Comparison of ENCODE assay signal across 8 mouse cellular contexts in the genomic region with DNA sequence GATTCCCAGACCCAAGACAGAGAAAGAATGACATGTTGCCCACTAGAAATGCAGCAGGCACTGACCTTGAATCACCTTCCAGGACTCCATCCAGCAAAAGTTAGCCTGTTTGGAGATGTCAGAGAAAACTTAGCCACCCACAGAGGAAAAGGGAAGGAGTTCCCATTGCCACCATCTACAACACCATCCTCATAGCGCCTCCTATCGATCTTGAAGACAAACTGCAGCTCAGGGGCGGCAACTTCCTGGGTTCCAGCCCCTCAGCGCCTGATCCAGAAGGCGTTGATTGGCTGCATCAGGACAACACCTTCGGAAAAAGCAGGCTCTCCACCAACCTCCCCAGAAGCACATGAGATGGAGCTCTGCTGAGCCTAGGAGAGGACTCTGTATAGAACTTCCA. TPM values are rescaled to one million over a fixed set of nuclear protein-coding genes. Genes with fewer than 3 reads are reported as not detected.
A peak's percentile ranks its signal among the peaks of the same experiment; 100 is the strongest.
DNase-seq lines count a peak whose midpoint lies in the region; ATAC-seq lines count a peak whose summit lies in the region.

No protein-coding gene starts in this region.

- H3K36me3 ChIP-seq in heart, embryonic 11.5 days (ENCODE audit: control insufficient read depth, insufficient read depth, low read length): no peaks in the 10 kb centered on the region
- no peaks in the 10 kb centered on the region for H3K36me3 ChIP-seq in neural tube, embryonic 14.5 days (ENCODE audit: control insufficient read depth, insufficient read depth, low read length)

- peaks cover 11% of the 10 kb centered on the region for H3K27me3 ChIP-seq in heart, embryonic 11.5 days (ENCODE audit: control insufficient read depth, insufficient read depth, low read length)
- H3K27me3 ChIP-seq in neural tube, embryonic 14.5 days (ENCODE audit: control insufficient read depth, insufficient read depth, low read length): peaks cover 12% of the 10 kb centered on the region

- H3K9me3 ChIP-seq in heart, embryonic 11.5 days (replicated peaks; ENCODE audit: control insufficient read depth, low read length): no peaks in the 10 kb centered on the region
- no peaks in the 10 kb centered on the region for H3K9me3 ChIP-seq in neural tube, embryonic 14.5 days (ENCODE audit: control insufficient read depth, low read length)

- peaks cover 16% of the 10 kb centered on the region; the same call in 1 of the 2 replicates for H3K4me1 ChIP-seq in heart, embryonic 11.5 days (ENCODE audit: control insufficient read depth, insufficient read depth, low read length)
- H3K4me1 ChIP-seq in neural tube, embryonic 14.5 days (ENCODE audit: control insufficient read depth, insufficient read depth, low read length): peaks cover 6% of the 10 kb centered on the region; the same call in 1 of the 2 replicates

- no peak overlapping the region for H3K27ac ChIP-seq in heart, embryonic 11.5 days (ENCODE audit: low read depth, low read length)
- H3K27ac ChIP-seq in neural tube, embryonic 14.5 days (ENCODE audit: low read depth, low read length): no peak overlapping the region

- H3K4me2 ChIP-seq in heart, embryonic 11.5 days: peak overlapping the region; percentile 91
- peak overlapping the region; percentile 97; the same call in 1 of the 2 replicates for H3K4me2 ChIP-seq in neural tube, embryonic 14.5 days (ENCODE audit: low read depth, low read length)

- peak overlapping the region; percentile 69 for H3K4me3 ChIP-seq in heart, embryonic 11.5 days (ENCODE audit: low read depth, low read length)
- H3K4me3 ChIP-seq in neural tube, embryonic 14.5 days (ENCODE audit: low read depth, low read length): peak overlapping the region; percentile 38

- no peak overlapping the region for H3K9ac ChIP-seq in heart, embryonic 11.5 days (ENCODE audit: low read depth, low read length)
- no peak overlapping the region for H3K9ac ChIP-seq in neural tube, embryonic 14.5 days (replicated peaks; ENCODE audit: low read depth, low read length)

- WGBS in heart, embryonic 11.5 days (ENCODE audit: insufficient replicate concordance): 10% methylated on average over 6 of the region's 6 CpGs
- 30% methylated on average over 6 of the region's 6 CpGs for WGBS in neural tube, embryonic 14.5 days

- DNase-seq in layer of hippocampus, postnatal 10 days (ENCODE audit: low spot score in 2 of 2): peak; percentile 39 to 43
- no peak for DNase-seq in layer of hippocampus, postnatal 25 days (ENCODE audit: extremely low spot score in 1 of 2, low spot score in 1 of 2)
- DNase-seq in embryo, embryonic 10 days (ENCODE audit: low spot score): peak; percentile 67
- DNase-seq in kidney, postnatal 4 days: peak; percentile 45 to 58
- DNase-seq in urinary bladder, postnatal 10 days (ENCODE audit: low spot score): no peak

- ATAC-seq in heart, embryonic 11.5 days (replicated peaks; ENCODE audit: insufficient number of reproducible peaks, low FRiP score, low TSS enrichment): no peak
- ATAC-seq in neural tube, embryonic 14.5 days (ENCODE audit: low read depth): no peak
- ATAC-seq in megakaryocyte-erythroid progenitor cell, adult 5-6 weeks (replicated peaks; ENCODE audit: low FRiP score, low TSS enrichment, poor library complexity, severe bottlenecking): no peak

RNA-seq across cellular contexts. Expression of gene Adamts15, which starts 1.5 kb away (rescaled TPM):
- total RNA-seq in layer of hippocampus, postnatal 10 days (2021): 1 to 10 TPM; 7.7 to 8.7 TPM
- total RNA-seq in layer of hippocampus, postnatal 25 days (2021): 1 to 10 TPM; 3.9 to 5.4 TPM
- polyA plus RNA-seq in heart, embryonic 11.5 days (2014; fragmentation: Nextera tagmentation; extraction: Ambion mirVana): 5.7 and 7.2 TPM in 2 replicates
- polyA plus RNA-seq in neural tube, embryonic 14.5 days (2014; fragmentation: Nextera tagmentation; extraction: Ambion mirVana): 2.6 and 7.2 TPM in 2 replicates
- total RNA-seq in megakaryocyte-erythroid progenitor cell, adult 5-6 weeks (2014; fragmentation: Nextera tagmentation): 0.20 TPM in 1 of 2 replicates, not detected in the other
- not detected in 2 replicates for total RNA-seq in megakaryocyte-erythroid progenitor cell, adult 5-6 weeks (2017)

RNA-seq across cellular contexts. Expression of gene Adamts8, which starts 21.6 kb away (rescaled TPM):
- total RNA-seq in layer of hippocampus, postnatal 10 days (2021): 1 to 10 TPM; 5.8 to 7.1 TPM
- total RNA-seq in layer of hippocampus, postnatal 25 days (2021): 1 to 10 TPM; 4.4 to 4.5 TPM
- 6.0 and 6.7 TPM in 2 replicates for polyA plus RNA-seq in heart, embryonic 11.5 days (2014; fragmentation: Nextera tagmentation; extraction: Ambion mirVana)
- 1.2 and 1.9 TPM in 2 replicates for polyA plus RNA-seq in neural tube, embryonic 14.5 days (2014; fragmentation: Nextera tagmentation; extraction: Ambion mirVana)
- not detected in 2 replicates for total RNA-seq in megakaryocyte-erythroid progenitor cell, adult 5-6 weeks (2014; fragmentation: Nextera tagmentation)
- not detected in 2 replicates for total RNA-seq in megakaryocyte-erythroid progenitor cell, adult 5-6 weeks (2017)

Comparison
In these comparisons a context has a peak if more than half of its experiments do, and no peak if none do; other contexts are left out.
1. DNase-seq: peak in layer of hippocampus, postnatal 10 days (2 of 2), embryo, embryonic 10 days (single experiment) and kidney, postnatal 4 days (2 of 2); none in layer of hippocampus, postnatal 25 days (0 of 2) and urinary bladder, postnatal 10 days (single experiment).
2. RNA of gene Adamts15, which starts 1.5 kb away (total RNA-seq): 7.7 to 8.7 TPM in layer of hippocampus, postnatal 10 days and 3.9 to 5.4 TPM in layer of hippocampus, postnatal 25 days; 0.20 TPM in megakaryocyte-erythroid progenitor cell, adult 5-6 weeks; every median in the first group is over 4 times any median in the second.
3. RNA of gene Adamts8, which starts 21.6 kb away (total RNA-seq): 5.8 to 7.1 TPM in layer of hippocampus, postnatal 10 days and 4.4 to 4.5 TPM in layer of hippocampus, postnatal 25 days; not detected in megakaryocyte-erythroid progenitor cell, adult 5-6 weeks; every median in the first group is over 4 times any median in the second.